Mouse (Mus musculus) intestine, embryonic 15.5 days (tissue): ENCODE results near the gene Taf15. TPM values are rescaled to one million over a fixed set of nuclear protein-coding genes. Genes with fewer than 3 reads are reported as not detected.

Experiments used
- ATAC-seq: fragments of 200-750 bp; cut with Nextera tagmentation; 2 replicates; pipeline ENCODE4 v1.8.0; 2017; ENCODE audit warnings: moderate TSS enrichment, moderate library complexity
- H3K27ac ChIP-seq: fragments of 300-500 bp; sonication (generic); 2 replicates; pipeline ENCODE4 v1.5.1; 2015; ENCODE audit warnings: mild to moderate bottlenecking, inconsistent platforms
- H3K27me3 ChIP-seq: fragments of 300-500 bp; sonication (generic); replicated peaks from 2 replicates; pipeline ENCODE4 v1.6.1; 2015; ENCODE audit warnings: inconsistent platforms
- H3K36me3 ChIP-seq: fragments of 300-500 bp; sonication (generic); 2 replicates; pipeline ENCODE4 v1.6.1; 2015; ENCODE audit warnings: inconsistent platforms
- H3K4me1 ChIP-seq: fragments of 300-500 bp; sonication (generic); replicated peaks from 2 replicates; pipeline ENCODE4 v1.6.1; 2015; ENCODE audit warnings: inconsistent platforms
- H3K4me2 ChIP-seq: fragments of 300-500 bp; sonication (generic); replicated peaks from 2 replicates; pipeline ENCODE4 v1.6.1; 2015; ENCODE audit warnings: mild to moderate bottlenecking, inconsistent platforms
- H3K4me3 ChIP-seq: fragments of 300-500 bp; sonication (generic); replicated peaks from 2 replicates; pipeline ENCODE4 v1.5.1; 2015; ENCODE audit warnings: inconsistent platforms
- H3K9ac ChIP-seq: fragments of 300-500 bp; sonication (generic); 2 replicates; pipeline ENCODE4 v1.6.1; 2015; ENCODE audit warnings: inconsistent platforms
- H3K9me3 ChIP-seq: fragments of 300-500 bp; sonication (generic); 2 replicates; pipeline ENCODE4 v1.6.1; 2016; ENCODE audit warnings: inconsistent platforms
- WGBS: fragments of 180-500 bp; shearing (Covaris S2); methylation state at CpG from one replicate; pipeline ENCODE4 v1.1.7; 2015; 5-methylcytosine and 5-hydroxymethylcytosine counted together
- polyA plus RNA-seq: library from polyadenylated mRNA; unstranded; fragments of >200 nt; fragmentation: Nextera tagmentation; extraction: Ambion mirVana; gene quantifications from 2 replicates; pipeline ENCODE4 v1.2.1, GENCODE M21; 2015

The Taf15 gene
- polyA plus RNA-seq, 1 experiment from 2014 or later: 13.9 TPM

GRCm38 (mm10) chr11:83522075-83522474 is 49.2 kb downstream of the Taf15 start, which contains the start of gene Heatr9:
Heatr9 (minus strand) TSS chr11:83522175.
- Histone ChIP-seq H3K9me3 (no peaks in the 10 kb centered on the region), H3K4me1 (no peaks in the 10 kb centered on the region), H3K4me3 (no peak within 1 kb of the TSS), H3K4me2 (no peak within 1 kb of the TSS), H3K36me3 (no peaks in the 10 kb centered on the region), H3K9ac (no peak within 1 kb of the TSS), H3K27ac (no peak within 1 kb of the TSS), H3K27me3 (no peaks in the 10 kb centered on the region)
- no peak for ATAC-seq
- WGBS: 92% methylated on average over 3 of the region's 3 CpGs

GRCm38 (mm10) chr11:83529024-83529423 is 56.1 kb downstream of the Taf15 start:
- ATAC-seq: no peak
- 73% methylated on average over 12 of the region's 12 CpGs for WGBS

GRCm38 (mm10) chr11:83530360-83530759 is 57.5 kb downstream of the Taf15 start, which contains the start of gene Ccl5:
Ccl5 (minus strand) TSS chr11:83530518.
- Histone ChIP-seq H3K4me2 (no peak within 1 kb of the TSS), H3K27me3 (no peaks in the 10 kb centered on the region), H3K9ac (no peak within 1 kb of the TSS), H3K27ac (no peak within 1 kb of the TSS), H3K4me1 (peaks cover 11% of the 10 kb centered on the region; the same call in 1 of the 2 replicates), H3K4me3 (no peak within 1 kb of the TSS), H3K9me3 (no peaks in the 10 kb centered on the region), H3K36me3 (no peaks in the 10 kb centered on the region)
- 77% methylated on average over 5 of the region's 5 CpGs for WGBS
- ATAC-seq: no peak

More at GRCm38 (mm10) chr11:83529024-83529423, 56.1 kb downstream of the Taf15 start:
- 0 out of 2 replicates have a peak, but pooled peaks cover under 1% of the 10 kb centered on the region for H3K4me1 ChIP-seq
- H3K9ac ChIP-seq: no peak overlapping the region
- no peaks in the 10 kb centered on the region for H3K36me3 ChIP-seq
- H3K27me3 ChIP-seq: no peaks in the 10 kb centered on the region
- no peak overlapping the region for H3K27ac ChIP-seq
- H3K9me3 ChIP-seq: no peaks in the 10 kb centered on the region
- no peak overlapping the region for H3K4me3 ChIP-seq
- H3K4me2 ChIP-seq: no peak overlapping the region

- no peaks in the 10 kb centered on the region for H3K27me3 ChIP-seq
- no peak overlapping the region for H3K4me2 ChIP-seq
- H3K9ac ChIP-seq: no peak overlapping the region
- no peak for ATAC-seq
- H3K27ac ChIP-seq: no peak overlapping the region
- peaks cover 14% of the 10 kb centered on the region; the same call in 1 of the 2 replicates for H3K4me1 ChIP-seq
- H3K9me3 ChIP-seq: no peaks in the 10 kb centered on the region
- no peaks in the 10 kb centered on the region for H3K36me3 ChIP-seq
- H3K4me3 ChIP-seq: no peak overlapping the region
- WGBS: 75% methylated on average over 1 of the region's 1 CpGs
Measured at GRCm38 (mm10) chr11:83533192-83533591, 60.3 kb downstream of the Taf15 start.

- H3K9me3 ChIP-seq: no peaks in the 10 kb centered on the region
- no peak overlapping the region for H3K4me3 ChIP-seq
- peaks cover 17% of the 10 kb centered on the region for H3K4me1 ChIP-seq
- peak overlapping the region; percentile 43 for H3K4me2 ChIP-seq
- no peaks in the 10 kb centered on the region for H3K27me3 ChIP-seq
- H3K27ac ChIP-seq: no peak overlapping the region
- 78% methylated on average over 8 of the region's 8 CpGs for WGBS
- H3K9ac ChIP-seq: no peak overlapping the region
- no peak for ATAC-seq
- H3K36me3 ChIP-seq: no peaks in the 10 kb centered on the region
Measured at GRCm38 (mm10) chr11:83534143-83534542, 61.3 kb downstream of the Taf15 start.

- Histone ChIP-seq H3K4me1 (peaks cover 17% of the 10 kb centered on the region), H3K27ac (no peak overlapping the region), H3K4me3 (no peak overlapping the region), H3K36me3 (no peaks in the 10 kb centered on the region), H3K4me2 (peak overlapping the region; percentile 43), H3K9ac (no peak overlapping the region), H3K9me3 (no peaks in the 10 kb centered on the region), H3K27me3 (no peaks in the 10 kb centered on the region)
- 0 out of 2 replicates have a peak, but pooled peaks have one; percentile 56 for ATAC-seq
- 38% methylated on average over 13 of the region's 13 CpGs for WGBS
Measured at GRCm38 (mm10) chr11:83534609-83535423, 61.9 kb downstream of the Taf15 start.

- WGBS: 67% methylated on average over 3 of the region's 3 CpGs
- no peak overlapping the region for H3K4me2 ChIP-seq
- no peaks in the 10 kb centered on the region for H3K27me3 ChIP-seq
- ATAC-seq: no peak
- H3K9ac ChIP-seq: no peak overlapping the region
- no peaks in the 10 kb centered on the region for H3K9me3 ChIP-seq
- no peak overlapping the region for H3K4me3 ChIP-seq
- peaks cover 17% of the 10 kb centered on the region for H3K4me1 ChIP-seq
- no peak overlapping the region for H3K27ac ChIP-seq
- no peaks in the 10 kb centered on the region for H3K36me3 ChIP-seq
Measured at GRCm38 (mm10) chr11:83536831-83537230, 63.9 kb downstream of the Taf15 start.

GRCm38 (mm10) chr11:83538705-83539314 is 65.9 kb downstream of the Taf15 start:
- no peak overlapping the region for H3K9ac ChIP-seq
- 55% methylated on average over 3 of the region's 3 CpGs for WGBS
- peaks cover 17% of the 10 kb centered on the region for H3K4me1 ChIP-seq
- H3K4me3 ChIP-seq: no peak overlapping the region
- H3K27ac ChIP-seq: no peak overlapping the region
- no peaks in the 10 kb centered on the region for H3K36me3 ChIP-seq
- H3K9me3 ChIP-seq: no peaks in the 10 kb centered on the region
- no peak for ATAC-seq
- no peaks in the 10 kb centered on the region for H3K27me3 ChIP-seq
- no peak overlapping the region for H3K4me2 ChIP-seq

GRCm38 (mm10) chr11:83540931-83541330 is 68.0 kb downstream of the Taf15 start:
- no peaks in the 10 kb centered on the region for H3K27me3 ChIP-seq
- no peak overlapping the region for H3K4me2 ChIP-seq
- H3K9ac ChIP-seq: no peak overlapping the region
- no peak for ATAC-seq
- no peak overlapping the region for H3K27ac ChIP-seq
- H3K9me3 ChIP-seq: no peaks in the 10 kb centered on the region
- peaks cover 7% of the 10 kb centered on the region; the same call in 1 of the 2 replicates for H3K4me1 ChIP-seq
- no peak overlapping the region for H3K4me3 ChIP-seq
- no peaks in the 10 kb centered on the region for H3K36me3 ChIP-seq
- WGBS: 83% methylated on average over 2 of the region's 2 CpGs

- no peak overlapping the region for H3K4me3 ChIP-seq
- no peak overlapping the region for H3K4me2 ChIP-seq
- peaks cover 3% of the 10 kb centered on the region; the same call in 1 of the 2 replicates for H3K4me1 ChIP-seq
- no peaks in the 10 kb centered on the region for H3K36me3 ChIP-seq
- no peak overlapping the region for H3K9ac ChIP-seq
- 89% methylated on average over 3 of the region's 3 CpGs for WGBS
- no peaks in the 10 kb centered on the region for H3K9me3 ChIP-seq
- no peaks in the 10 kb centered on the region for H3K27me3 ChIP-seq
- ATAC-seq: no peak
- no peak overlapping the region for H3K27ac ChIP-seq
Measured at GRCm38 (mm10) chr11:83541415-83541814, 68.5 kb downstream of the Taf15 start.

- ATAC-seq: peak; percentile 36; the same call in 1 of the 2 replicates
- Histone ChIP-seq H3K27ac (no peak overlapping the region), H3K27me3 (no peaks in the 10 kb centered on the region), H3K36me3 (no peaks in the 10 kb centered on the region), H3K9me3 (no peaks in the 10 kb centered on the region), H3K4me2 (no peak overlapping the region), H3K4me3 (no peak overlapping the region), H3K9ac (no peak overlapping the region), H3K4me1 (no peaks in the 10 kb centered on the region)
- WGBS: 60% methylated on average over 3 of the region's 3 CpGs
Measured at GRCm38 (mm10) chr11:83544214-83544613, 71.3 kb downstream of the Taf15 start.

- H3K27ac ChIP-seq: no peak overlapping the region
- no peak overlapping the region for H3K9ac ChIP-seq
- no peak overlapping the region for H3K4me3 ChIP-seq
- H3K36me3 ChIP-seq: no peaks in the 10 kb centered on the region
- no peaks in the 10 kb centered on the region for H3K27me3 ChIP-seq
- ATAC-seq: no peak
- no peaks in the 10 kb centered on the region for H3K4me1 ChIP-seq
- H3K9me3 ChIP-seq: no peaks in the 10 kb centered on the region
- 85% methylated on average over 5 of the region's 5 CpGs for WGBS
- H3K4me2 ChIP-seq: no peak overlapping the region
Measured at GRCm38 (mm10) chr11:83550186-83550632, 77.3 kb downstream of the Taf15 start.
